ENCODE assay signal across 26 mouse cellular contexts in genomic region chr9:57574397-57574796, GRCm38 (mm10). TPM values are rescaled to one million over a fixed set of nuclear protein-coding genes. Genes with fewer than 3 reads are reported as not detected.
DNase-seq lines count a peak whose midpoint lies in the region; ATAC-seq and TF ChIP-seq lines count a peak whose summit lies in the region.
"Had no signal": no experiment of that assay in that cellular context is flagged by ENCODE, and none has a peak within 500 bp of the region (broad histone marks: within the 10 kb centered on the region; RNA-seq: fewer than 3 reads in every experiment).

No protein-coding gene starts in this region.

- no peak for ATAC-seq in megakaryocyte, adult 5-6 weeks (ENCODE audit: poor library complexity, severe bottlenecking)
- ATAC-seq: forebrain, embryonic 14.5 days; forebrain, embryonic 16.5 days had no signal

- intact Hi-C loops in gastrocnemius, adult 2 months (cut with DNase I), result no loop called here
- intact Hi-C loops in gastrocnemius, postnatal 14 days (cut with DNase I; ENCODE audit: low total_unique reads), result no loop called here

- H3K27ac ChIP-seq in gastrocnemius, adult 2 months, result peak overlapping the region; percentile 75
- H3K27ac ChIP-seq: embryonic facial prominence, embryonic 13.5 days; embryonic facial prominence, embryonic 15.5 days; forebrain, embryonic 10.5 days; forebrain, embryonic 12.5 days had no signal

- TF ChIP-seq CTCF in gastrocnemius, adult 2 months (IDR thresholded peaks at IDR 0.05), result no peak

- no peaks in the 10 kb centered on the region for H3K27me3 ChIP-seq in megakaryocyte, embryonic 14.5 days (replicated peaks)
- H3K27me3 ChIP-seq: embryonic facial prominence, embryonic 13.5 days; embryonic facial prominence, embryonic 15.5 days; forebrain, embryonic 12.5 days had no signal

- no peak overlapping the region for H3K4me3 ChIP-seq in gastrocnemius, adult 2 months
- peak overlapping the region; percentile 29 for H3K4me3 ChIP-seq in megakaryocyte, embryonic 14.5 days (replicated peaks)
- H3K4me3 ChIP-seq: embryonic facial prominence, embryonic 13.5 days; embryonic facial prominence, embryonic 15.5 days; erythroblast, embryonic 14.5 days; forebrain, embryonic 10.5 days; forebrain, embryonic 12.5 days had no signal

- peak; percentile 57 for DNase-seq in gastrocnemius, adult 2 months
- no peak for DNase-seq in gastrocnemius, postnatal 14 days
- DNase-seq in natural killer cell, adult 2 months (ENCODE audit: low spot score in 2 of 2), result no peak
- DNase-seq: adrenal gland, adult 2 months; adrenal gland, postnatal 10 days; adrenal gland, postnatal 25 days; cerebellum, adult 11 months; cerebellum, adult 18-20 months; cerebellum, adult 8-10 months; cerebellum, adult 9-11 months; cerebellum, postnatal 14 days; cerebellum, postnatal 36 days; embryo, embryonic 11 days had no signal

- peaks cover 96% of the 10 kb centered on the region for H3K4me1 ChIP-seq in megakaryocyte, embryonic 14.5 days
- H3K4me1 ChIP-seq: embryonic facial prominence, embryonic 15.5 days; forebrain, embryonic 10.5 days; forebrain, embryonic 12.5 days had no signal

- peaks cover 88% of the 10 kb centered on the region for H3K36me3 ChIP-seq in megakaryocyte, embryonic 14.5 days (replicated peaks; ENCODE audit: low read length)

- no peaks in the 10 kb centered on the region; the same call in 1 of the 2 replicates for H3K9me3 ChIP-seq in megakaryocyte, embryonic 14.5 days
- H3K9me3 ChIP-seq: embryonic facial prominence, embryonic 13.5 days; embryonic facial prominence, embryonic 15.5 days; forebrain, embryonic 10.5 days; forebrain, embryonic 12.5 days had no signal

RNA-seq across cellular contexts. Expression of gene Scamp2, which starts 13.7 kb away (rescaled TPM):
- 10 to 100 TPM; 39.6 to 46.4 TPM for total RNA-seq in gastrocnemius, adult 2 months (2021)
- 10 to 100 TPM; 44.2 to 45.0 TPM for total RNA-seq in gastrocnemius, postnatal 14 days (2021)
- 49.4 and 55.8 TPM in 2 replicates for polyA plus RNA-seq in megakaryocyte, embryonic 14.5 days (2012; ENCODE audit: insufficient read depth, low replicate concordance)
- total RNA-seq in megakaryocyte, adult 5-6 weeks (2015), result 89.5 and 90.0 TPM in 2 replicates
- total RNA-seq in megakaryocyte, adult 5-6 weeks (2017), result 36.3 and 40.0 TPM in 2 replicates

RNA-seq across cellular contexts. Expression of gene Ulk3, which starts 14.9 kb away (rescaled TPM):
- 1 to 10 TPM; 4.4 to 6.6 TPM for total RNA-seq in gastrocnemius, adult 2 months (2021)
- 1 to 10 TPM; 3.4 to 4.3 TPM for total RNA-seq in gastrocnemius, postnatal 14 days (2021)
- 3.3 and 4.7 TPM in 2 replicates for polyA plus RNA-seq in megakaryocyte, embryonic 14.5 days (2012; ENCODE audit: insufficient read depth, low replicate concordance)
- 8.8 and 10.0 TPM in 2 replicates for total RNA-seq in megakaryocyte, adult 5-6 weeks (2015)
- 4.7 and 9.4 TPM in 2 replicates for total RNA-seq in megakaryocyte, adult 5-6 weeks (2017)

RNA-seq across cellular contexts. Expression of gene Mpi, which starts 21.8 kb away (rescaled TPM):
- 10 to 100 TPM; 67.6 to 97.7 TPM for total RNA-seq in gastrocnemius, adult 2 months (2021)
- total RNA-seq in gastrocnemius, postnatal 14 days (2021), result 10 to 100 TPM; 69.8 to 87.0 TPM
- polyA plus RNA-seq in megakaryocyte, embryonic 14.5 days (2012; ENCODE audit: insufficient read depth, low replicate concordance), result 1.6 and 4.5 TPM in 2 replicates
- 10.7 and 12.7 TPM in 2 replicates for total RNA-seq in megakaryocyte, adult 5-6 weeks (2015)
- 6.9 and 11.5 TPM in 2 replicates for total RNA-seq in megakaryocyte, adult 5-6 weeks (2017)

RNA-seq across cellular contexts. Expression of gene Cplx3, which starts 31.7 kb away (rescaled TPM):
- total RNA-seq in gastrocnemius, adult 2 months (2021), result not detected
- total RNA-seq in gastrocnemius, postnatal 14 days (2021), result not detected
- polyA plus RNA-seq in megakaryocyte, embryonic 14.5 days (2012; ENCODE audit: insufficient read depth, low replicate concordance), result 1.1 TPM in 1 of 2 replicates, not detected in the other
- total RNA-seq in megakaryocyte, adult 5-6 weeks (2015), result not detected in 2 replicates
- not detected in 2 replicates for total RNA-seq in megakaryocyte, adult 5-6 weeks (2017)
- total RNA-seq: adrenal gland, adult 2 months; adrenal gland, postnatal 10 days; adrenal gland, postnatal 25 days; adrenal gland, postnatal 4 days; common myeloid progenitor, adult 5-6 weeks; ES-E14; MEL had no signal
- polyA plus RNA-seq: adrenal gland, adult 2 months; embryonic facial prominence, embryonic 13.5 days; embryonic facial prominence, embryonic 15.5 days; erythroblast, embryonic 14.5 days; forebrain, embryonic 16.5 days had no signal

RNA-seq across cellular contexts. Expression of gene Fam219b, which starts 37.1 kb away (rescaled TPM):
- total RNA-seq in gastrocnemius, adult 2 months (2021), result 1 to 10 TPM; 5.9 TPM
- total RNA-seq in gastrocnemius, postnatal 14 days (2021), result 1 to 10 TPM; 4.5 to 6.1 TPM
- polyA plus RNA-seq in megakaryocyte, embryonic 14.5 days (2012; ENCODE audit: insufficient read depth, low replicate concordance), result 4.9 TPM in 2 replicates
- 5.1 and 5.4 TPM in 2 replicates for total RNA-seq in megakaryocyte, adult 5-6 weeks (2015)
- 8.7 and 10.5 TPM in 2 replicates for total RNA-seq in megakaryocyte, adult 5-6 weeks (2017)

Comparison
In these comparisons a context has a peak if more than half of its experiments do, and no peak if none do; other contexts are left out.
1. RNA of gene Mpi, which starts 21.8 kb away (total RNA-seq): 67.6 to 97.7 TPM in gastrocnemius, adult 2 months and 69.8 to 87.0 TPM in gastrocnemius, postnatal 14 days; 6.9 to 12.7 TPM in megakaryocyte, adult 5-6 weeks; every median in the first group is over 4 times any median in the second.